Mouse (Mus musculus) midbrain, embryonic 14.5 days (tissue): ENCODE results near the gene Atp5j2. TPM values are rescaled to one million over a fixed set of nuclear protein-coding genes. Genes with fewer than 3 reads are reported as not detected.

Source experiments
- ATAC-seq: fragments of 200-750 bp; cut with Nextera tagmentation; 2 replicates; pipeline ENCODE4 v1.8.0; 2017; ENCODE audit warnings: moderate number of reproducible peaks, moderate library complexity; ENCODE audit not compliant: low FRiP score, low TSS enrichment
- DNase-seq: peaks from one replicate; pipeline ENCODE4 v3.0.0-alpha.2; 2015
- H3K27ac ChIP-seq: fragments of 300-500 bp; sonication (generic); replicated peaks from 2 replicates; pipeline ENCODE4 v1.5.1; 2014; ENCODE audit warnings: mild to moderate bottlenecking, low read depth, low read length, moderate library complexity
- H3K27me3 ChIP-seq: fragments of 300-500 bp; sonication (generic); 2 replicates; pipeline ENCODE4 v1.6.1; 2014; ENCODE audit warnings: low read length, control low read depth, mixed read lengths; ENCODE audit not compliant: control insufficient read depth, insufficient read depth
- H3K36me3 ChIP-seq: fragments of 300-500 bp; sonication (generic); 2 replicates; pipeline ENCODE4 v1.6.1; 2014; ENCODE audit warnings: low read length, control low read depth; ENCODE audit not compliant: control insufficient read depth, insufficient read depth
- H3K4me1 ChIP-seq: fragments of 300-500 bp; sonication (generic); 2 replicates; pipeline ENCODE4 v1.6.1; 2014; ENCODE audit warnings: mild to moderate bottlenecking, antibody characterized with exemption, low read length, control low read depth; ENCODE audit not compliant: control insufficient read depth, insufficient read depth
- H3K4me2 ChIP-seq: fragments of 300-500 bp; sonication (generic); 2 replicates; pipeline ENCODE4 v1.6.1; 2014; ENCODE audit warnings: mild to moderate bottlenecking, low read length, moderate library complexity
- H3K4me3 ChIP-seq: fragments of 300-500 bp; sonication (generic); replicated peaks from 2 replicates; pipeline ENCODE4 v1.5.1; 2014; ENCODE audit warnings: low read depth, low read length
- H3K9ac ChIP-seq: fragments of 300-500 bp; sonication (generic); replicated peaks from 2 replicates; pipeline ENCODE4 v1.6.1; 2014; ENCODE audit warnings: mild to moderate bottlenecking, low read length, moderate library complexity
- H3K9me3 ChIP-seq: fragments of 300-500 bp; sonication (generic); 2 replicates; pipeline ENCODE4 v1.6.1; 2016; ENCODE audit warnings: low read length, control low read depth, mixed read lengths; ENCODE audit not compliant: control insufficient read depth
- WGBS: fragments of 180-500 bp; shearing (Covaris S2); extraction: QIAGEN DNeasy Blood & Tissue Kit; methylation state at CpG from one replicate; pipeline ENCODE4 v1.1.7; 2014; 5-methylcytosine and 5-hydroxymethylcytosine counted together
- polyA plus RNA-seq: library from polyadenylated mRNA; unstranded; fragments of >200 nt; fragmentation: Nextera tagmentation; extraction: Ambion mirVana; gene quantifications from 2 replicates; pipeline ENCODE4 v1.2.1, GENCODE M21; 2014

The Atp5j2 gene
- polyA plus RNA-seq, 1 experiment from 2014 or later: 477 TPM

- H3K9me3 ChIP-seq: no peaks in the 10 kb centered on the region
- H3K27me3 ChIP-seq: no peaks in the 10 kb centered on the region
- H3K4me1 ChIP-seq: peaks cover 9% of the 10 kb centered on the region
- no peak overlapping the region for H3K4me2 ChIP-seq
- no peak for ATAC-seq
- no peak for DNase-seq
- H3K9ac ChIP-seq: no peak overlapping the region
- WGBS: 88% methylated on average over 6 of the region's 6 CpGs
- H3K27ac ChIP-seq: no peak overlapping the region
- no peak overlapping the region for H3K4me3 ChIP-seq
- H3K36me3 ChIP-seq: peaks cover 19% of the 10 kb centered on the region
Observed at GRCm38 (mm10) chr5:145207954-145208353, 16.1 kb upstream of the Atp5j2 start.

- DNase-seq (no peak), ATAC-seq (no peak)
- peaks cover 9% of the 10 kb centered on the region for H3K4me1 ChIP-seq
- H3K4me3 ChIP-seq: no peak overlapping the region
- no peak overlapping the region for H3K27ac ChIP-seq
- WGBS: 97% methylated on average over 6 of the region's 6 CpGs
- H3K4me2 ChIP-seq: no peak overlapping the region
- peaks cover 14% of the 10 kb centered on the region for H3K36me3 ChIP-seq
- no peaks in the 10 kb centered on the region for H3K9me3 ChIP-seq
- no peak overlapping the region for H3K9ac ChIP-seq
- H3K27me3 ChIP-seq: no peaks in the 10 kb centered on the region
Observed at GRCm38 (mm10) chr5:145207385-145207784, 15.5 kb upstream of the Atp5j2 start.

- 24% methylated on average over 9 of the region's 9 CpGs for WGBS
- no peaks in the 10 kb centered on the region for H3K9me3 ChIP-seq
- peaks cover 18% of the 10 kb centered on the region for H3K4me1 ChIP-seq
- 0 out of 2 replicates have a peak, but pooled peaks cover under 1% of the 10 kb centered on the region for H3K36me3 ChIP-seq
- DNase-seq: no peak
- peak overlapping the region; percentile 57 for H3K4me3 ChIP-seq
- no peak overlapping the region for H3K9ac ChIP-seq
- peak overlapping the region; percentile 73 for H3K4me2 ChIP-seq
- H3K27me3 ChIP-seq: no peaks in the 10 kb centered on the region
- ATAC-seq: no peak
- H3K27ac ChIP-seq: no peak overlapping the region
Observed at GRCm38 (mm10) chr5:145205041-145205440, 13.2 kb upstream of the Atp5j2 start.

- Histone ChIP-seq H3K27me3 (no peaks in the 10 kb centered on the region), H3K27ac (peak within 1 kb of the TSS; percentile 88), H3K9ac (peak within 1 kb of the TSS; percentile 46; the same call in 1 of the 2 replicates), H3K9me3 (no peaks in the 10 kb centered on the region), H3K4me1 (peaks cover 18% of the 10 kb centered on the region), H3K36me3 (no peaks in the 10 kb centered on the region), H3K4me2 (peak within 1 kb of the TSS; percentile 73), H3K4me3 (peak within 1 kb of the TSS; percentile 57)
- under 1% methylated on average over 22 of the region's 22 CpGs for WGBS
- peak; percentile 96 for ATAC-seq
- DNase-seq: peak; percentile 98
Observed at GRCm38 (mm10) chr5:145203936-145204691, 12.3 kb upstream of the Atp5j2 start, which contains the start of gene Zkscan5. Zkscan5 (plus strand) TSS chr5:145204562.

GRCm38 (mm10) chr5:145202446-145202845 lies 10.6 kb upstream of the Atp5j2 start:
- H3K36me3 ChIP-seq: peaks cover 8% of the 10 kb centered on the region; the same call in 1 of the 2 replicates
- no peak overlapping the region for H3K9ac ChIP-seq
- 46% methylated on average over 3 of the region's 3 CpGs for WGBS
- no peaks in the 10 kb centered on the region for H3K9me3 ChIP-seq
- DNase-seq: no peak
- H3K27me3 ChIP-seq: no peaks in the 10 kb centered on the region
- no peak overlapping the region for H3K27ac ChIP-seq
- H3K4me2 ChIP-seq: no peak overlapping the region
- peaks cover 18% of the 10 kb centered on the region for H3K4me1 ChIP-seq
- no peak for ATAC-seq
- no peak overlapping the region for H3K4me3 ChIP-seq

GRCm38 (mm10) chr5:145201321-145201991 lies 9.6 kb upstream of the Atp5j2 start, which contains the start of gene Zkscan14:
Zkscan14 (minus strand) TSS chr5:145201868.
- 3% methylated on average over 37 of the region's 37 CpGs for WGBS
- Histone ChIP-seq H3K9ac (peak within 1 kb of the TSS; percentile 75), H3K27me3 (no peaks in the 10 kb centered on the region), H3K9me3 (no peaks in the 10 kb centered on the region), H3K36me3 (peaks cover 8% of the 10 kb centered on the region; the same call in 1 of the 2 replicates), H3K27ac (peak within 1 kb of the TSS; percentile 63), H3K4me2 (peak within 1 kb of the TSS; percentile 97), H3K4me1 (peaks cover 18% of the 10 kb centered on the region), H3K4me3 (peak within 1 kb of the TSS; percentile 82)
- ATAC-seq (peak; percentile 19; the same call in 1 of the 2 replicates), DNase-seq (peak; percentile 95)

- Histone ChIP-seq H3K27me3 (no peaks in the 10 kb centered on the region), H3K9ac (no peak overlapping the region), H3K4me2 (peak overlapping the region; percentile 97), H3K27ac (no peak overlapping the region), H3K4me1 (peaks cover 15% of the 10 kb centered on the region), H3K9me3 (no peaks in the 10 kb centered on the region), H3K36me3 (peaks cover 16% of the 10 kb centered on the region), H3K4me3 (peak overlapping the region; percentile 82; the same call in 1 of the 2 replicates)
- DNase-seq: no peak
- WGBS: 79% methylated on average over 7 of the region's 7 CpGs
- no peak for ATAC-seq
Observed at GRCm38 (mm10) chr5:145200387-145200786, 8.5 kb upstream of the Atp5j2 start.

GRCm38 (mm10) chr5:145190875-145191798 lies 725 bp downstream of the Atp5j2 start:
- H3K27me3 ChIP-seq: no peaks in the 10 kb centered on the region
- peak overlapping the region; percentile 88 for H3K4me2 ChIP-seq
- no peaks in the 10 kb centered on the region for H3K9me3 ChIP-seq
- ATAC-seq (peak; percentile 91), DNase-seq (peak; percentile 96)
- H3K36me3 ChIP-seq: peaks cover 39% of the 10 kb centered on the region
- peaks cover 15% of the 10 kb centered on the region for H3K4me1 ChIP-seq
- peak overlapping the region; percentile 85 for H3K27ac ChIP-seq
- H3K4me3 ChIP-seq: peak overlapping the region; percentile 88
- under 1% methylated on average over 41 of the region's 41 CpGs for WGBS
- H3K9ac ChIP-seq: peak overlapping the region; percentile 82
